Mouse (Mus musculus): Measurements from ENCODE around the gene Ypel4. TPM values are rescaled to one million over a fixed set of nuclear protein-coding genes. Genes with fewer than 3 reads are reported as not detected.
"Not testable (repeated sequence)": the region's sequence is repeated elsewhere in the genome, so short reads cannot be mapped to it uniquely, and the experiment has no call there.

Ypel4 gene
- polyA plus RNA-seq, 2 experiments from 2014 or later = 1.3 to 2.1 TPM

DNA sequence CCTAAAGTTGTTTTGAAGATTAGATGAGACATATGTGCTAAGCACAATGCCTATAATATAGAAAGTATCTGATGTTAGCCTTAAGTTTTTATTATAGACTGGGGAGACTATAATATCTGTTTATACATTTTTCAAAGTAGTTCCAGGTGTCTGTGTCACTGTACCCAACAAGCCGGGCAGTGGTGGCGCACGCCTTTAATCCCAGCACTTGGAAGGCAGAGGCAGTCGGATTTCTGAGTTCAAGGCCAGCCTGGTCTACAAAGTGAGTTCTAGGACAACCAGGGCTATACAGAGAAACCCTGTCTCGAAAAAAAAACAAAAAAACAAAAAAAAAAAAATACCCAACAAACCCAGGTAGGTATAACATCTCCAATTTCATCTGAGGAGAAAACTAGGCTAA is 5.7 kb upstream of the Ypel4 start:
- not testable (repeated sequence) for ATAC-seq

DNA sequence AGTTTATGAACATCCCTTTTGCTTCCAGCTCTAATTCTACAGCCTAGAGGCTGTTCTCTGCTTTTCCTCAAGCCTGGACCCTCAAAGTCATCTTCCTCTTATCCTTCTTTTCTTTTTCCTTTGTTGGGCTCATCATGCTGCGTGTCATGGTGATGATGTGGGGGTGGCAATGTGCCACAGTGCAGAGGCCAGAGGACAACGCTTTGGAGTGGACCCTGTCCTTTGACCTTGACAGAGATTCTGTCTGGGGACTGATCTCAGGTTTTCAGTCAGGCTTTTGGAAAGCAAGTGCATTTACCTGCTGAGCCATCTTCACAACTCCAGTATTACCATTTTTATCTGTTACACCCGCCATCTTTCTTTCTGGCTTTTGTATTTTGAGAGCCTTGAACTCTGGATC is 2.7 kb upstream of the Ypel4 start:
- no peak for ATAC-seq

DNA sequence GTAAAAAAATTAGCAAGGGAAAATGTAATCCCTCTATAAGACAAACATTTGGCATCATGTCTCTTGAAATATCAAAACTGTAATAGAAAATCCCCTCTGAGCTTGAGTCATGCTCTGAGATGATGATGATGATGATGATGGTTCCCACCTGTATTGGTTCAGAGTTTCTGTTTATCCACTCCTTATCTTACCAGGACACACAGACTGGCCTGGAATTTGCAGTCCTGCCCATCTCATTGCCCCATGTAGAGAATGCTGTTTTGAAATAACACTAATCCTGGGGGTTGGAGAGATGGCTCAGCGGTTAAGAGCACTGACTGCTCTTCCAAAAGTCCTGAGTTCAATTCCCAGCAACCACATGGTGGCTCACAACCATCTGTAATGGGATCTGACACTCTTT is 1.5 kb upstream of the Ypel4 start:
- no peak for ATAC-seq

- ATAC-seq = peak; percentile 33
These were observed 550 bp downstream of the Ypel4 start for GRCm38 (mm10) chr2:84734351-84734864.

DNA sequence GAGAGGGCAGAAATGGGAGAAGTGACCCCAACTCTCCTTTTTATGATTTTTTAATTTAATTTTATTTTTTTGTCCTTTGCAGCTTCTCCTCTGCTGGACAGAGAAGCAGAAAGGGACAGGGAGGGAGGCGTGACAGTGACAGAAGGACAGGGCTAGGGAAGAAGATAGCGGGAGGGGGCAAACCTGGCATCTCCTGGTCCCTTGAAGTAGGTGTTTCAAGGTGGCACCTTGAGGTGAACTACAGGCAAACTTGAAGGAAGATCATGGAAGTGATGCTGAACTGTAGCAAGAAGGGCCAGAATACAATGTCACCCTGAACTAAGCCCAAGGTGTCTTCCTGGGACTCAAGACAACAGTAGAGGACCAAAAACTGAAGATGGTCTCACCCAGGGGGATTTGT is 1.1 kb downstream of the Ypel4 start:
- ATAC-seq = no peak

DNA sequence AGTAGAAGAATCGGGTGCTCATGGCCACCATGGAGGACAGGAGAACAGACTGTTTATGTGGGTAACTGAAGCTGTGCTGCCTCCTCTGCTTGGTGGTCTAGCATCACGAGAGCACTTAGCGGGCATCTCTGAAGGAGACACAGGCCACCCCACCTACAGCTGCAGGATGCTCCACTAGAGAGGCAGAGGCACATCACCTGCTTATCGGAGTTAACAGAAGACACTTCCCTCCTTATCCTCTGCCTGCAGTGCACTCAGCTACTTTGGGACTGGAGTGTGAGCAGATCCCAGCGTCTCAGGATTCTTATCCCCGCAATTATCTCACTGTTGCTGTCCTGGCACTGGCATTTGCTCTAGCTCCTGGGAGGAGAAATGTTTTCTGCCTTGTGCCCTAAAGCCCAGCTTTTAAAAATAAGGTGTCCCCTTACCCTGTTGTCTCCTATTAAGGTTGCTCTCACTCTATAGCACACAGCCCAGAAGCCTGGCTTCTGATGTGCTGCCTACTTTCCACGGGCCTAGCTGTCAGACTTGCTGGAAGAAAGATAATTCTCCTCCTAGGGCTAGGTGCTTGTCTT is 1.6 kb downstream of the Ypel4 start:
- ATAC-seq = no peak

DNA sequence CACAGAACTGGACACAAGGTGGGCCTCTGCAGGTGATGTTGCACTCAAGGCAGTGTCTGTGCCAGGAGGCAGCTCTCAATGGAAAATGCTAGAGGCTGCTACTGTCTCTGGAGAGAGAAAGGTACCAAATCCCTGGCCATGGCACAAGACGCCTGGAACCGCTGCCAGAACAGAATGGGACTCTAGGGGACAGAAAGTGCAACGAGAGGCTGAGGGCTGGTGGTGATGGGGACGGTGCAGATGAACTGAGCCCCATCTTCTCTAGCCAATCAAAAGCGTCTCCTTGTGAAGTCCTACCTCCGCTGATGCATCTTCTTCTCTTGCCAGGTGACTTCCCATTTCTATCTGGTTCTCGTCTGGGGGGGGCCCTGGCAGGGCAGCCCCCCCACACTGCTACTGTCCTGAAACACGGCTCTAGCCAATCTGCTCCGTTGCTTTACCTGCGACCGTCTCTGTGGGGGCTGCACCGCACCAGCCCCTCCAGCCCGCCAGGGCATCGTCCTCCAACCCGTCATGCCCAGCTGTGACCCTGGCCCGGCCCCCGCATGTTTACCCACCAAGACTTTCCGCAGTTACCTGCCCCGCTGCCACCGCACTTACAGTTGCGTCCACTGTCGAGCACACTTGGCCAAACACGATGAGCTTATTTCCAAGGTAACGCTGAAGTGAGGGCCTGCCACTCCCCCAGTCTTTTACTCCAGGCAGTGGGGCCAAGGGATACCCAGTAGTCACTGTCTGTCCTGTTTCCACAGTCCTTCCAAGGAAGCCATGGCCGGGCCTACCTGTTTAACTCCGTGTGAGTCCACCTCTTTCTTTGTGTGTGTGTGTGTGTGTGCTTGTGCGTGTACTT is 2.7 kb downstream of the Ypel4 start:
- ATAC-seq = no peak

GRCm38 (mm10) chr2:84737451-84737925 is 3.6 kb downstream of the Ypel4 start:
- no peak for ATAC-seq

GRCm38 (mm10) chr2:84738271-84738911 is 4.5 kb downstream of the Ypel4 start:
- ATAC-seq = no peak

- ATAC-seq = peak; percentile 28
These were observed 6.9 kb downstream of the Ypel4 start for GRCm38 (mm10) chr2:84740608-84741333.

GRCm38 (mm10) chr2:84741841-84742450 is 8.1 kb downstream of the Ypel4 start:
- no peak for ATAC-seq

GRCm38 (mm10) chr2:84742451-84743283 is 8.8 kb downstream of the Ypel4 start:
- ATAC-seq = no peak

DNA sequence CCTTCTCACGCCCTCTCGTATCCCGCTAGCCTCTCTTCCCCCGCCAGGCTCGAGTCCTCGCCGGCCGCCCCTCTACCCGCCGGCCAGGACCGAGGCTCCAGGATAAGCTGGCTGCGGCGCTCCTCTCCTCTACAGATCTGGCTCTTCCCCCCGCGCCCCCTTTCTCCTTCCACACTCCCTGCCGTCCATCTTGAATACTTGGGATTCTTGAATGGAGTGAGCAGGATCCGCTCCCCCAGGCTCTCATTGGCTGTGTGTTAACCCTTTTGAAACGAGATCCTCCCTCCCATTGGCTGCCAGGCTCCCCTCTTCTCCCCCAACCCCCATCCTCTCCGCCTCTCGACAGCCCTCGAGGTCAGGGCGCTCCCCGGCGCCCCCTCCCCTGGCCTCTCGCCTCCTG is 9.7 kb downstream of the Ypel4 start, which contains the start of gene Gm19426:
Gene Gm19426 (minus strand): TSS at position 95 of the 400 bp plus-strand sequence.
- ATAC-seq = peak; percentile 38

DNA sequence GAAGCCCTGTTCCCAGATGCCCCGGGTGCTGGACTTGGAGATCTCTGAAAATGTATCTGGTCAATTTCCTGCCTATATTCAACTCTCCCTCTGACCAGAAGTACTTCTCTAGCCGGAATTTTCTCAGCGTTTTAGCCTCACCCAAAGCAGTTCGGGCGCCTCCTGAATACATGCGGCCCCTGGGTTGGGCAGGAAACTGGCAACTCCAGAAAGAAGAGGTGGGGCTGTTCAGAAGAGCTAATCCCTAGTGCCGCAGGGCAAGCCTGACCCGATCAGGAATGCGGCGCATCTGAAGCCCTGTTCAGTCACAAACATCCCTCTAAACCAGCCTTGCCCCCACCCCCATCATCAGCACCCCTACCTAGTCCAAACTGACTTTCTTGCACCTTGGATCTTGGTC is 10.3 kb downstream of the Ypel4 start:
- no peak for ATAC-seq

DNA sequence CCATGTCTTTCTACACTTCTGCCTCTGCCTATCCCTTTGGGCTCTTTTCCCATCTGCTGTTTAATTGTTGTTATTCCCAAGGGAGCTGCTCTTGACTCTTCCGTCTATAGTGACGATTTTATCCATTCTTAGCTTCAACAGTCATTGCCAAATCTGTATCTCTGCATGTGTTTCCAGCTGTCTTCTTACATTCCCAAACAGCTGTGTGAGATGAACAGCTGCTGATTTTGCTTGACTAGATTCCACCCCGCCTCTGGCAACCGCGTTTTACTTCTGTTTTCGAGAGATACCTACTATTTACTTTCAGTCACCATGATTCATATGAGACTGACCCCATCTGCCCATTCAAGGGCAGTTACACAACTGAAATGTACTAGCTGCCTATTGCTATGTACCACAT is 16.3 kb downstream of the Ypel4 start:
- ATAC-seq = no peak

- no peak for ATAC-seq
These were observed 22.4 kb downstream of the Ypel4 start for GRCm38 (mm10) chr2:84756245-84756644.

- ATAC-seq = no peak
These were observed 23.3 kb downstream of the Ypel4 start for GRCm38 (mm10) chr2:84757026-84757682.

GRCm38 (mm10) chr2:84758542-84759127 is 24.8 kb downstream of the Ypel4 start:
- peak; percentile 75 for ATAC-seq

DNA sequence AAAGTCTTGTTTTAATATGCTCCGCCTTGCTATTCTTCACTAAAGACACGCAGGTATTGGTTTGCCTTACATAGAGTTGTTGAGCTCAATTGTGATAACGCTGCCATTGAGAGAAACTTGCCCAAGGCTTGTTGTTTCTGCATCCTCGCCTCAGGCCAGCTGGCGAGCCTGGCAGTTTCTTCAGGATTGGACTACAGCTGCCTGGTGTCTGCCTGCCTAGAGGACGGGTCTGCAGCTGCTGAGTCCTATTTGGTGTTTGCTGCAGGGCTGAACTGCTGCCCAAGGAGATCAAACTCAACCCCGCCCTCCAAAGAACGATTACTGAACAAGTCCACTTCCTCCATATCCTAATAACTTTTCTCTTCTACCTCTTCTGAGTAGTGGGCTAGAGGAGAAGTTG is 26.9 kb downstream of the Ypel4 start:
- no peak for ATAC-seq

DNA sequence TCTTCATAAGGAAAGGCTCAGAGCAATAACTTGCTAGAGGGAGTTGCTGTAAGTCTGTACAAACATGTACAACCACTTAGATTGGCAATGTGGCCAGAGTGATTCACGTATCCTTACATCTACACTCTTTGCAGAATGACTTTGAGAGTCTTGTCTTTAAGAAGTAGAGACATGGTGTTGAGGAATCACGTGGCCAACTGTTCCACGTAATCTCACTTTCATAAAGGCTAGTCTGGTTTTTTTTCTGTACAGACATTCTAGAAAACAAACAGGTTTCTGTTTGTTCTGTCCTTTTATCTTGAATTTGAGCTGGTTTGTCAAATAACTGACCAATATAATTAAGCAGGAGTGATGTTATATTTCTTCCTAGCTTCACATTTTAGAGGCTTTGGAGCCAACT is 27.5 kb downstream of the Ypel4 start:
- no peak for ATAC-seq
